Mouse (Mus musculus): Measurements from ENCODE around the gene Pitpnm2. TPM values are rescaled to one million over a fixed set of nuclear protein-coding genes. Genes with fewer than 3 reads are reported as not detected.

The Pitpnm2 gene
- total RNA-seq, 1 experiment from 2014 or later: 17.5 TPM

- no peak for ATAC-seq (replicated peaks; ENCODE audit: low read depth, poor library complexity, severe bottlenecking)
These were observed 62.5 kb downstream of the Pitpnm2 start for GRCm38 (mm10) chr5:124186981-124187507.

GRCm38 (mm10) chr5:124186465-124186854, 63.1 kb downstream of the Pitpnm2 start:
- no peak for ATAC-seq (replicated peaks; ENCODE audit: low read depth, poor library complexity, severe bottlenecking)

GRCm38 (mm10) chr5:124185706-124186464, 63.7 kb downstream of the Pitpnm2 start:
- ATAC-seq (replicated peaks; ENCODE audit: low read depth, poor library complexity, severe bottlenecking): no peak

GRCm38 (mm10) chr5:124184898-124185701, 64.5 kb downstream of the Pitpnm2 start:
- ATAC-seq (replicated peaks; ENCODE audit: low read depth, poor library complexity, severe bottlenecking): no peak

GRCm38 (mm10) chr5:124184191-124184590, 65.4 kb downstream of the Pitpnm2 start:
- ATAC-seq (replicated peaks; ENCODE audit: low read depth, poor library complexity, severe bottlenecking): no peak

- no peak for ATAC-seq (replicated peaks; ENCODE audit: low read depth, poor library complexity, severe bottlenecking)
These were observed 66.9 kb downstream of the Pitpnm2 start for GRCm38 (mm10) chr5:124182642-124183041.

- ATAC-seq (replicated peaks; ENCODE audit: low read depth, poor library complexity, severe bottlenecking): peak; percentile 70
These were observed 67.5 kb downstream of the Pitpnm2 start for GRCm38 (mm10) chr5:124182097-124182496.

- ATAC-seq (replicated peaks; ENCODE audit: low read depth, poor library complexity, severe bottlenecking): no peak
These were observed 68.9 kb downstream of the Pitpnm2 start for GRCm38 (mm10) chr5:124180500-124181167.

- no peak for ATAC-seq (replicated peaks; ENCODE audit: low read depth, poor library complexity, severe bottlenecking)
These were observed 70.1 kb downstream of the Pitpnm2 start for GRCm38 (mm10) chr5:124179411-124179810.

- ATAC-seq (replicated peaks; ENCODE audit: low read depth, poor library complexity, severe bottlenecking): no peak
These were observed 72.8 kb downstream of the Pitpnm2 start for GRCm38 (mm10) chr5:124176726-124177132.

GRCm38 (mm10) chr5:124175138-124175537, 74.4 kb downstream of the Pitpnm2 start:
- ATAC-seq (replicated peaks; ENCODE audit: low read depth, poor library complexity, severe bottlenecking): peak; percentile 48; the same call in 1 of the 2 replicates

- ATAC-seq (replicated peaks; ENCODE audit: low read depth, poor library complexity, severe bottlenecking): peak; percentile 38; the same call in 1 of the 2 replicates
These were observed 76.3 kb downstream of the Pitpnm2 start for GRCm38 (mm10) chr5:124173012-124173985.

GRCm38 (mm10) chr5:124172246-124172645, 77.3 kb downstream of the Pitpnm2 start:
- no peak for ATAC-seq (replicated peaks; ENCODE audit: low read depth, poor library complexity, severe bottlenecking)

- ATAC-seq (replicated peaks; ENCODE audit: low read depth, poor library complexity, severe bottlenecking): no peak
These were observed 77.8 kb downstream of the Pitpnm2 start for GRCm38 (mm10) chr5:124171781-124172180.

- no peak for ATAC-seq (replicated peaks; ENCODE audit: low read depth, poor library complexity, severe bottlenecking)
These were observed 80.3 kb downstream of the Pitpnm2 start for GRCm38 (mm10) chr5:124169224-124169621.

- ATAC-seq (replicated peaks; ENCODE audit: low read depth, poor library complexity, severe bottlenecking): no peak
These were observed 80.9 kb downstream of the Pitpnm2 start for GRCm38 (mm10) chr5:124168428-124169223.

GRCm38 (mm10) chr5:124167621-124168020, 81.9 kb downstream of the Pitpnm2 start:
- ATAC-seq (replicated peaks; ENCODE audit: low read depth, poor library complexity, severe bottlenecking): no peak

GRCm38 (mm10) chr5:124166741-124167140, 82.8 kb downstream of the Pitpnm2 start:
- ATAC-seq (replicated peaks; ENCODE audit: low read depth, poor library complexity, severe bottlenecking): no peak

Data from common myeloid progenitor, adult 5-6 weeks (primary cell).